Mouse (Mus musculus) olfactory bulb, adult 2 months (tissue): ENCODE measurements around the gene Hoxa6.

Experiments used
- CTCF ChIP-seq: fragments of 200-500 bp; IDR thresholded peaks from 2 replicates; pipeline ENCODE4 v1.5.1; 2012; ENCODE audit warnings: low read depth, mild to moderate bottlenecking, low read length, moderate library complexity; ENCODE audit not compliant: insufficient read depth
- POLR2A ChIP-seq: fragments of 200-500 bp; IDR thresholded peaks from 2 replicates; pipeline ENCODE4 v1.6.1; 2012; ENCODE audit warnings: mild to moderate bottlenecking, low read depth, low read length, moderate library complexity; ENCODE audit not compliant: insufficient read depth

DNA sequence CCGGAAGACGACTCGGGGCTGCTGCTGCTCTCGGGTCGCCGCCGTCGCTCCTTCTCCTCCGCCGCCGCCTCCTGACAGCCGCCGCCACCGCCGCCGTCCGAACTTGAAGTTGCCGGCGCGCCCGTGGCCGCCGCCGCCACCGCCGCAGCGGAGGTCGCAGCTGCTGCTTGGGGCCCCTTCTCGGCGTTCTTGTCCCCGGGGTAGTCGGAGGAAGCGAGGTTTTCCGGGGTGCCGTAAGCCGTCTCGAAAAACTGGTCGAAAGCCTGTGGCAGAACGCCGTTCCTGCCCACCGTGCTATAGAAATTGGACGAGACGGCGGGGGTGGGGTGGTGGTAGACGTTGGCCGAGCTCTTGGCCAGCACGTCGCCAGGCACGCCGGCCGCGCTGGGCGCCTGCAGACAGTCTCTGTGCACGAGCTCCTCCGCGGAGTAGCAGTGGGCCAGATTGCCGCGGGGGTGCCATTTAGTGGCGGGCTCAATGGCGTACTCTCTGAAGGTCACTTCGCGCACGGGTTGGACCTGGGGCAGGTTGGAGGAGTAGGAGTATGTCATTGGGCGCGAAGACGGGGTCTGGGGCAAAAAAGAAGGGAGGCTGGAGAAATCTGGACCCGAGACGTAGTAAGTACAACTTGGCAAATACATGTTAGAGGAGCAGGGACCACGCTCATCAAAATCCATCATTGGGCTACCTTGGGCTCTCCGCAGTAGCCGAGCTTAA, 36.7 kb upstream of the Hoxa6 start:
- no peak for TF ChIP-seq CTCF
- no peak for TF ChIP-seq POLR2A
